Mouse (Mus musculus): ENCODE data around the gene Olfr1423. TPM values are rescaled to one million over a fixed set of nuclear protein-coding genes. Genes with fewer than 3 reads are reported as not detected.

The Olfr1423 gene
- total RNA-seq, 2 experiments from 2014 or later: not detected

Other genes with a start within 250 kb of the Olfr1423 start
- 10 to 100 TPM in 1 of 2 experiments, 1 to 10 TPM in 1; 7.9 to 12.2 TPM for gene Stx3, start 221.9 kb downstream of the Olfr1423 start, total RNA-seq (2021)
- gene Olfr1417, start 202.1 kb downstream of the Olfr1423 start, total RNA-seq (2021): not detected
- not detected for gene Olfr1418, start 180.3 kb downstream of the Olfr1423 start, total RNA-seq (2021)
- not detected for gene Olfr1419, start 166.2 kb downstream of the Olfr1423 start, total RNA-seq (2021)
- gene Olfr1420, start 154.8 kb downstream of the Olfr1423 start, total RNA-seq (2021): not detected
- gene Patl1, start 128.9 kb downstream of the Olfr1423 start, total RNA-seq (2021): 10 to 100 TPM; 36.2 to 38.1 TPM
- gene Osbp, start 75.4 kb downstream of the Olfr1423 start, total RNA-seq (2021): 10 to 100 TPM; 71.0 to 74.0 TPM
- gene Olfr1424, start 21.4 kb upstream of the Olfr1423 start, total RNA-seq (2021): not detected
- gene Olfr1425, start 36.4 kb upstream of the Olfr1423 start, total RNA-seq (2021): not detected
- not detected for gene Olfr1426, start 50.7 kb upstream of the Olfr1423 start, total RNA-seq (2021)
- not detected for gene Olfr1427, start 62.0 kb upstream of the Olfr1423 start, total RNA-seq (2021)
- not detected for gene Olfr1428, start 74.6 kb upstream of the Olfr1423 start, total RNA-seq (2021)
- not detected for gene Olfr76, start 81.9 kb upstream of the Olfr1423 start, total RNA-seq (2021)
- gene Olfr1555-ps1, start 128.8 kb upstream of the Olfr1423 start, total RNA-seq (2021): not detected
- not detected for gene Olfr1431, start 159.3 kb upstream of the Olfr1423 start, total RNA-seq (2021)
- not detected for gene Olfr1432, start 191.3 kb upstream of the Olfr1423 start, total RNA-seq (2021)
- gene Olfr262, start 200.3 kb upstream of the Olfr1423 start, total RNA-seq (2021): not detected
- not detected for gene Olfr235, start 219.7 kb upstream of the Olfr1423 start, total RNA-seq (2021)
- not detected for gene Olfr1434, start 238.5 kb upstream of the Olfr1423 start, total RNA-seq (2021)

Measured in adrenal gland, postnatal 4 days (tissue).